Mouse (Mus musculus) splenic B cell, adult 2 months (primary cell): ENCODE data around the gene Cry2.
"Not testable (repeated sequence)": the region's sequence is repeated elsewhere in the genome, so short reads cannot be mapped to it uniquely, and the experiment has no call there.

Source experiments
- DNase-seq: peaks from one replicate; pipeline ENCODE4 v3.0.0-alpha.2; 2011; ENCODE audit warnings: low read depth, low spot score
- H3K27me3 ChIP-seq: 2 replicates; pipeline ENCODE4 v1.6.1; 2012; ENCODE audit warnings: mild to moderate bottlenecking, low read length, moderate library complexity, mixed read lengths; ENCODE audit not compliant: control insufficient read depth, poor library complexity, insufficient read depth, severe bottlenecking
- H3K36me3 ChIP-seq: 2 replicates; pipeline ENCODE4 v1.6.1; 2012; ENCODE audit warnings: mild to moderate bottlenecking, low read length, moderate library complexity, mixed read lengths; ENCODE audit not compliant: control insufficient read depth, poor library complexity, insufficient read depth, severe bottlenecking

Gene Cry2

DNA sequence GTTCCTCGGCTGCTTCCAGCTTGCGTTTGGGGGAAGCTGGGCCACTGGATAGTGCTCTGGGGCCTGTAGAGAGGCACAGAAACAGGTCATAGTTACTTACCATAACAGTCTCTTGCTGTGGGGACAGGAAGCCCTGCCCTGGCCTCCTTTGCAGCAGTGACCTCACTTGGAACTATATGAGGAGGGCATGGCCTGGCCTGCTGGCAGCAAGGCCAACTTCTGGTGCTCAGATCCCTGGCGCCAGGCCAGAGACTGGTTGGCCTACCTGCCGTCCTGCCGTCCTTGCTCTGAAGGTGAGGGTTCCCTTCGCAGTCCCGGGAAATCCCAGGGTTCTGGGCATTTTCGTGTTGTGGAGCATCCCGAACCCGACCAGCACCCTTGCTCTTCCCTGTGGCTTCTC, 22.1 kb downstream of the Cry2 start:
- Histone ChIP-seq H3K27me3 (no peaks in the 10 kb centered on the region), H3K36me3 (peaks cover 9% of the 10 kb centered on the region)
- no peak for DNase-seq

DNA sequence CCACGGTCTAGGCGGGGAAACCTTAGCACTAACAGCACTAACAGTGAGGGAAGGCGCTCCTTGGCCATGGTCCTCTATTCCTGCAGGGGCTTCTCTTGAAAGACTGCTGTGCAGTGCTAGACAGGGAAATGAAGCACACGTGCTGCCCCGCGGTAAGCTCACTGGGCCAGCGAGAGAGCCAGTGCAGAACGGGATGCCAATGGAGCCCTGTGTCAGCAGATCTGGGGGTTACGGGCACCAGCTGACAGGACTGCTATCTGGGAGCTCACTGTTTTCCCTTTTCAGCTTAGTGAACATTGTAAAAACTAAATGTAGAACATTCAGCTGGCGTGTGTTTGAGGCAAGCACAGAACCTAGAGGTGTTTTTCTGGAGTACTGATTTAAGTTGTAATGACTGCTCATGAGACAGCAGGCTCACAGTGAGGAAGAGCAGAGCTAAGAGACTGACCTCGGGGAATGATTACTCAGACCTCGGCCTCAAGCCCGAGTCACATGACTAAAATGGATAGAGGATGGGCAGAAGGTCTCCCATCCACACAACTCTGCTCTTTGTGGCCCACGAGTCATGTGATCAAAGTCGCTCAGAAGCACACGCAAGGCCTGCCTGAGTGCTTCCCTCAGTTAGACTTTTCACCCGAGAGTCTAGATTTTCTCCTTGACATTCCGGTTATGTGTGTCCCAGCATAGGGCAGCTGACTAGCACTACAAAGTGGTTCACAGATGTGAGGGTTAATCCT, 25.4 kb downstream of the Cry2 start:
- DNase-seq, result no peak
- peaks cover 10% of the 10 kb centered on the region for H3K36me3 ChIP-seq
- no peaks in the 10 kb centered on the region for H3K27me3 ChIP-seq

DNA sequence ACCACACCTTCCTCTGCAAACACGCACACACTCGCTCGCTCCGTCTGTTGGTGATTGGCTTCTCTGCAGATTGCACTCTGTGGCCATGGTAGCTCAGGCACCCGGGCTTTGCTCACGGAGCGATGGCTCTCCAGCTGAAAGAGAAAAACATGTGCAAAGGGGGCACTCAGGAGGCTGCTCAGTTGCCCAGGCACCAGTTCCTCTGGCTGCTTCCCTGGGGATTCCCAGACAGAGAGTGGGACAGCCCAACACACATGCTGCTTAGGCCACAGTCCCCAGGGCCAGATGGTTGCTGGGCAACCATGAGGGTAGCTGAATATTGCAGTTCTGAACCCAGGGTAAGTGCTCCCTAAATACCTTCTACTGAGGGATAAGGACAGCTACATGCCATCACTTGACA, 28.2 kb downstream of the Cry2 start:
- no peaks in the 10 kb centered on the region for H3K27me3 ChIP-seq
- no peak for DNase-seq
- H3K36me3 ChIP-seq, result peaks cover 4% of the 10 kb centered on the region

DNA sequence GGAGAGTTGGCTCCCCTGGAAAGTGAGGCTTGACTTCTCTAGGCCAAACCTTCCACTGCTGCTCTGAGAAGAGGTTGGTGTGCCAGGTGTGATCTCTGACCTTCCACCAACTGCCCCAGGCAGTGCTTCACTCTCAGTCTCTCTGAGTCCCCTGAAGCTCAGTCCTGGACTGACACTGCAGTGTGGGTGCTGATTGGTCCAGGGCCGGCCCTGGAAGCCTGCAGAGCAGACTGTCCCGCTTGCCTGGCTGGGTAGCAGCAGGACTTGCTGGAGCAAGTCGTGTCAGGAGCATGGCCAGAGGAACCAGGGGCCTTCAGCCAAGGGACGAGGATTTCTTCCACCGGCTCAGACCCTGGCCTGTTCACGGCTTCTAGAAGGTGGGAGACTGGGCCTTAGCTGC, 29.1 kb downstream of the Cry2 start:
- Histone ChIP-seq H3K36me3 (peaks cover 4% of the 10 kb centered on the region), H3K27me3 (no peaks in the 10 kb centered on the region)
- no peak for DNase-seq

DNA sequence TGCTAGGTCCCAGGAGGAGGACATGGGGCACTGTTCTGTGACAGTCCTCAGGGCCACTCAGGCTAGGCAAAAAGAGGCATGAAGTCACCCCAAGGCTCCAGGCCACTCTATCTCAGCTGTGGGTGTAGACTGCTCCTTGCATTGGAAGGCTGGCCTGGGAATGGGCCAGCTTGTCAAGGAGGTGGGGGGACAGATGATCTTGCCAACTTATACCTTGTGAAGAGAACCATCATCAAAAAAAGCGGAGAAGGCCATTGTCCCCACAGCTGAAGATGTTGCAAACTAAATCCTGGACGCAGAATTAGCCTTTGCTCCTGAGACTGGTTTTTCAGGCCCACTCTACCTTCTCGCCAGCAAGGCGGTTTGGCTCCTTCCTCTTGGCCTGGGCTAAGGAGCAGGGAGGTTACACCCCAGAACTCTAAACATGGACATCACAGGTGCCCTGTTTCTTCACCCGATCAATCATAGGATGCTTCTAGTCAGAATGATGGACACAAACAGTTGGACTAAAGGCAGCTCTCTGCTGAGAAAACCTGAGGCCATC, 30.0 kb downstream of the Cry2 start:
- DNase-seq, result no peak
- Histone ChIP-seq H3K27me3 (no peaks in the 10 kb centered on the region), H3K36me3 (peaks cover 2% of the 10 kb centered on the region; the same call in 1 of the 2 replicates)

DNA sequence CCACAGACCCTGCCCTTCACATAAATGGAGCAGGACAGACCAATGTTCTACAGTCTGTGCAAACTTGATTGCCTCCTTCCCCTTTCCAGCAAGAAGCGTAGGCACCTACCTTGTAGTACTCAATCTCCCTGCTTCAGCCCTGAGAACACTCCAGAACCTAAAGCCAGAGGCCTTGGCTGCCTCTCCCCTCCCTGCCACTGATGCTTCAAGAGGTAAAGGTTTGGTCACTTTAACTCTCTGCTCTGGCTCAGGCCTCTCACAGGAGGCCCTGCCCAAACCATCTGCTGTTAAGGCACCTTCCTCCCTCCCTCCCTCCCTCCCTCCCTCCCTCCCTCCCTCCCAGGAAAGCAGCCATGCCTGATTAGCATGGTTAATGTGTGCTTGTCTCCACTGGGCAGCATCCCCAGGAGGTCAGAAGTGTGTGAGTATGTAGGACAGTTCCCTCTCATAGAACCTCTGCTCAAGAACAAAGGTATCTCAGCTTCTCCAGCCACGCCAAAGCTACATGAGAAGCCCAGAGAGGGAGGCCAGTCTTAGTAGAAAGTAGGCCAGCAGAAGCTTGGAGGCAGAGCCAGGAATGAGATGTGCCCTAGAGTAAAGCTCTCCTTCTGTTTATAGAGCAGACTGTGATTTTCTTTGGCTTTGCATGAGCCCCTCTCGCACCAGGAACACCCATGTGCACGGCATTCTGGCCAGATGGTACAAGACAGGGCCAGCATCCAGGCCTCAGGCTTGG, 31.1 kb downstream of the Cry2 start:
- H3K36me3 ChIP-seq, result peaks cover 2% of the 10 kb centered on the region; the same call in 1 of the 2 replicates
- no peak for DNase-seq
- H3K27me3 ChIP-seq, result no peaks in the 10 kb centered on the region

DNA sequence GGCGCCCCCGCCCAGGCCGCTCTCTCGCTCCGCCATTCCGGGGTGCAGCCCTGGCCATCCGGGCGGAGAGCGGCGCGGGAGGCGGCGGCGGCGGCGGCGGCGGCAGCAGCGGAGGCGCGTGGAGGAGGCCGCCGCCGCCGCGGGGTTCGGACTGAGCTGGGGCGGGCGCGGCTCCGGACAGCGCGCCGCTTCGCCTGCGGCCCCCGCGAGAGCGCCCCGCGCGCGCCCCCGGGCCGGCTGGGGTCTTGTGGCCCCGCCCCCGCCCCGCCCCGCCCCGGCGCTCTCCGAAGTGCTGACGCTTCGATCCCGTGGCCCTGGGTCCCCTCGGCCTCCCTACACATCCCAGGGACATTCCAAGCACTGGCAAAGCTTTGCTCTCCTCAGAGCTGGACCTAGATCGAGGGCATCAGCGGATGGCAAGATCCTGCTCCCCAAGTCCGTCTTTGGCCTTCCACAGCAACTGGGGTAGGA, 32.7 kb downstream of the Cry2 start, which contains the start of gene Mapk8ip1:
Gene Mapk8ip1 (minus strand): TSS at position 173 of the 471 bp plus-strand sequence.
- Histone ChIP-seq H3K36me3 (peaks cover 1% of the 10 kb centered on the region; the same call in 1 of the 2 replicates), H3K27me3 (no peaks in the 10 kb centered on the region)
- no peak for DNase-seq

DNA sequence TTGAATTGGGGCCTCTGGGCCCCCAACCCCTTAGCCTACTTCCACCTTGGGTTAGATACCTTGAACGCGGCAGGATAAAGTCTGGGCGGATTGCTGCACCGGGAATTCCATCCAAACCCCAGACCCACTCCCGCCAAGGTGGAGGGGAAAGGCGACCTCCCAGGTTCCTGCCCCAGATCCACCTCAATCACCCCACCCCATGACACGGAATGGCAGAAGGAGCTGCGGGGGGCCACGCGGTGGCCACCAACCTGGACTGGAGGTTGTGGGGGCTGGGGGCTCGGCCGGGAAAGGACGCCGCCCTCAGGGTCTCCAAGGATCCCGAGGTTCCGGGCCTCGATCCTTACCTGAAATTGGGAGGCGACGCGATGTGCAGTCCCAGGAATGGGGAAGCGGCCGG, 33.2 kb downstream of the Cry2 start:
- H3K36me3 ChIP-seq, result no peaks in the 10 kb centered on the region
- no peaks in the 10 kb centered on the region for H3K27me3 ChIP-seq
- DNase-seq, result no peak

DNA sequence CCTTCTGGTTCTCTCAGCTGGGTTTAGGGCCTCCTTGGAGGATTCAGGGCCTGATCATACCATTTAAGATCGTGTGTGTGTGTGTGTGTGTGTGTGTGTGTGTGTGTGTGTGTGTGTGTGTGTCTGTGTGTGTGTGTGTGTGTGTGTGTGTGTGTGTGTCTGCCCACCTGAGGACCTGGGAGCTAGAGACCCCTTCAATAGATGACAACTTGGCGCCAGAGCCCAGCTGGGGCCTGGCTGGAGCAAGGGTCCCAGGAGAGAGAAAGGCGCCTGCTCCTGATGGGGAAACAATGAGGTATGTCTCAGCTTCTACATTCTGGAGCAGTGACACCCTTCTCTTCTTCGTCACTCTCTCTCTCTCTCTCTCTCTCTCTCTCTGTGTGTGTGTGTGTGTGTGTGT, 34.0 kb downstream of the Cry2 start:
- not testable (repeated sequence) for DNase-seq, H3K36me3 ChIP-seq, H3K27me3 ChIP-seq

DNA sequence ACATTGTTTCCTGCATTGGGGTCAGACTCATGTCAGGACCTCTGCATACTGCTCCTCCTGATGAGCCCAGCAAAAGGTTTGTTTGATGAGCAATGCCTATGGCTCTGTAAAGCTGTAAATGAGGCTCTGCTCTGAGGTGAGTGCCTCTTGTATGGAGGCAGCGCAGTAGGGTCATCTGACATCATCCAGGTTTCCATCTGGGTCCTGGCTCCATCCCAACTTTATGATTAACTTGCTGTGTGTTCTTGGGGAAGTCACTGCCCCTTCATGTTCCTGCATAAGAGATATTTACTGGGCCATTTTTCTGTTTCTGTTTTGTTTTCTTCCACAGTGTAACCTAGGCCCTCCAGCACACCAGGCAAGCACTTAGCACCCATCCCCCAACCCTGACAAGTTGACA, 36.4 kb downstream of the Cry2 start:
- no peak for DNase-seq
- Histone ChIP-seq H3K27me3 (no peaks in the 10 kb centered on the region), H3K36me3 (no peaks in the 10 kb centered on the region)

DNA sequence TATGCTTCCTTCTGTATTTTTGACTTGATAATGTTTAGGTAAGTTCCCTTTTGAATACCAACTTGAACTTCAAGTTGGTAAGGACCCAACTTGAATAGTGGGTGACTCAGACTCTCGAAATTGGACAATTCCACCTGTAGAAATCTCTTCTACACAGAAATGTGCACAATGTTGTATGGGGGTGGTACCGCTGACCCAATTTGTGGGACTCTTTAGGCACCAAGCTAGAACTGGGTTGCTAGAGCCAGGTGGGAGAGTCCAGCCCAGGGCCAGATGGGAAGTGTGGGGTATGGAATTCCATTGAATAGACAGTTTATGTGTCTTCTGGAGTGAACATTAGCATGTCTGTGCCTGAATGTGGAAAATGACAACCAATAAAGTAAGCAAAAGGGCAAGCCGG, 38.3 kb downstream of the Cry2 start:
- DNase-seq, result no peak
- H3K27me3 ChIP-seq, result no peaks in the 10 kb centered on the region; the same call in 1 of the 2 replicates
- no peaks in the 10 kb centered on the region for H3K36me3 ChIP-seq

DNA sequence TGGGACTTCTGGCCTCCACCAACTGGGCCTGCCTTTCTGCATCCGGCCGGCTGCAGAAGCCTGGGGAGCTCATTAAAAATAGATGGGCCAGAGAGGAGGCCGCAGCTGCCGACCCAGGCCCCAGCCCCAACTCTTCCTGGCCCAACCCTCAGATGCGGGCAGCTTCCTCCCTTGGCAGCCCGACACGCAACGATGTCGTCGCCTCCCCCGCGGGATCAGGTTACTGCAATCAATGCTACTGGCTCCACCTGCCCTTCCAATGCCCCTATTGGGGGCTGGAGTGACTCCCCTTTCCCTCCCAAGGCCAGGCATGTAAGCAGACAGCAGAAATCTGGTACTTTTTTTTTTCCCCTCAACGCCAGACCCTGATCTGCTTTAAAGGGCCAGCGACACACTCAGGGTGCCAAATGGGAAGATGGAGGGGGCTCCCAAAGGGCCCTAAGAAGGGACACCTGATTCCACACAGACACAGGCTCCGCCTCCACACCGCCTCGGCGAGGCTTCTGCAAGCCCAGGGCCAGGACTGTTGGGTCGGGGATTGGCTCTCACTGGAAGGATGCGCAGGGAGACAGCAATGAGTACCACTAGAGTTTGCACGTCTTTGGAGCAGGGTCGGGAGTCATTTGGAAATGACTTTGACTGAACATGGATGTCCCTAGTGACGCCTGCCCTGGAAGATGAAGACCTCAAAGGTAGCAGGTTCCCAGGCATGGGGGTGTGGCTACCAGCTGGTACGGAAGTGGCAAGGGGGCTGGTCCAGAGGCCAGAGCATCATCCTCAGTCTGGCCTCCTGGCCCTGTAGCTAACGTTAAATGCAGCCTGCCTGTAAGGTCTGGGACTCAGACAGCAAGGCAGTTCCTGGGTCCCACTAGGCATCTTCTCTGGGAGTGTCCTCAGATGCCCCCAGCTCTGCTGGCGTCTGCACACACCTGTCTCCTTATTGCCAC, 41.3 kb downstream of the Cry2 start:
- H3K27me3 ChIP-seq, result no peaks in the 10 kb centered on the region; the same call in 1 of the 2 replicates
- no peaks in the 10 kb centered on the region for H3K36me3 ChIP-seq
- DNase-seq, result no peak

DNA sequence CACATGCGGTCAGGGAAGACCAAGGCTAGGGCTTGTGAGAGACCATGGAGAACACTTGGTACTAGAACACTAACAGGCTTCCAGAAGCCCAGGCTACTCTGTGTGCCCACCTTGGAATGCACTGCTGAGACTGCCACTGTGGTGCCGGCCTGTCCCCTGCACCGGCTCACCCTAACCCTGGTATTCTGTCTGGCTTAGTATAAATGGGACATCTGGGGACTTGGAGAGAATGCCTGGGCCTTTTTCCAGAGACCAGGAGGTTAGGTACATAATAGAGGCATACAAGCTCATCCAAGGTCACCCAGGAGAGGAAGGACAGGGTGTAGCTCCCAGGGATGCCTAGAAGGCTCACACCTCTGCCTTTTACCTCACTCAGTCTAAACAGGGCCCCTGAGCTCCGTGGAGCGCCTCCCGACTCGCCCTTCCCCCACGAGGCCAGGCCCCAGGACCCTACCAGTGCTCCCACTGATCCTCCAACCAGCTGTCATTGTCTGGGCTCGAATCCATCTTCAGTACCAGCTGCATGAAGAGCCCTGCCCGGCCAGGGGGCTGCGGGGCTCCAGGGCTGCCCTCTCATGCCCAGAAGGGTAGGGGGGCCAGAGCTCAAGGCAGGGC, 42.0 kb downstream of the Cry2 start:
- Histone ChIP-seq H3K36me3 (no peaks in the 10 kb centered on the region), H3K27me3 (no peaks in the 10 kb centered on the region; the same call in 1 of the 2 replicates)
- DNase-seq, result no peak

DNA sequence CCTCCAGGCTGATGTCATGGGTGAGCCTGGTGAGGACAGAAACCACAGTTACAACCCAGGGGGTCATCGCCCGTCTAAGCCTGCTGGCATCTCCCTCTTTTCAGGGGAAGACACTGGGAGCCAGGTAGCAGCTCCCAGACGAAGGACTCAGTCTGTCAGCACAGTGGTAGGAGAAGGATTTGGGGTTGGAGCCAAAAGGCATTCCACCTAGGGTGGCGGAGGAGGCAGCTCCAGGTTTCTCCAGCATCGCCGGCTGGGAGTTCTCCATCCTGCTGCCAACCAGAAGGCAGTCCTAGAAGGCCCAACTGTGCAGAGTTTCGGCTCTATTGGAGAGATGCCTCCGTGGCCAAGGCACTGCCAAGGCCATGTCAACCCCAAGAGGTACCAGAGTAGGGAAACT, 42.7 kb downstream of the Cry2 start:
- no peak for DNase-seq
- Histone ChIP-seq H3K27me3 (no peaks in the 10 kb centered on the region; the same call in 1 of the 2 replicates), H3K36me3 (no peaks in the 10 kb centered on the region)
